Mouse (Mus musculus) ES-CJ7 (cell line): ENCODE measurements around the gene Cacna1b.

Experiments
- DNase-seq: peaks from one replicate; pipeline ENCODE4 v3.0.0; 2011; ENCODE audit warnings: low read depth, low spot score

Gene Cacna1b

GRCm38 (mm10) chr2:24718906-24719305 lies 44.0 kb downstream of the Cacna1b start:
- no peak for DNase-seq

GRCm38 (mm10) chr2:24717963-24718362 lies 45.0 kb downstream of the Cacna1b start:
- no peak for DNase-seq

- DNase-seq: no peak
These were observed 45.5 kb downstream of the Cacna1b start for GRCm38 (mm10) chr2:24717461-24717860.

GRCm38 (mm10) chr2:24705929-24706328 lies 57.0 kb downstream of the Cacna1b start:
- no peak for DNase-seq

GRCm38 (mm10) chr2:24702208-24702957 lies 60.6 kb downstream of the Cacna1b start:
- no peak for DNase-seq

- DNase-seq: no peak
These were observed 65.5 kb downstream of the Cacna1b start for GRCm38 (mm10) chr2:24697281-24697980.

- no peak for DNase-seq
These were observed 70.6 kb downstream of the Cacna1b start for GRCm38 (mm10) chr2:24692371-24692770.

- DNase-seq: no peak
These were observed 72.6 kb downstream of the Cacna1b start for GRCm38 (mm10) chr2:24690356-24690755.

- no peak for DNase-seq
These were observed 77.6 kb downstream of the Cacna1b start for GRCm38 (mm10) chr2:24685347-24685746.

- DNase-seq: no peak
These were observed 78.2 kb downstream of the Cacna1b start for GRCm38 (mm10) chr2:24684796-24685195.

- DNase-seq: no peak
These were observed 79.7 kb downstream of the Cacna1b start for GRCm38 (mm10) chr2:24683266-24683665.

- no peak for DNase-seq
These were observed 82.2 kb downstream of the Cacna1b start for GRCm38 (mm10) chr2:24680731-24681130.

GRCm38 (mm10) chr2:24680176-24680575 lies 82.8 kb downstream of the Cacna1b start:
- DNase-seq: no peak

GRCm38 (mm10) chr2:24679012-24679651 lies 83.8 kb downstream of the Cacna1b start:
- DNase-seq: peak; percentile 68

- DNase-seq: no peak
These were observed 84.4 kb downstream of the Cacna1b start for GRCm38 (mm10) chr2:24678538-24678937.

GRCm38 (mm10) chr2:24678110-24678509 lies 84.8 kb downstream of the Cacna1b start:
- peak; percentile 29 for DNase-seq

- no peak for DNase-seq
These were observed 85.3 kb downstream of the Cacna1b start for GRCm38 (mm10) chr2:24677629-24678028.

- no peak for DNase-seq
These were observed 88.4 kb downstream of the Cacna1b start for GRCm38 (mm10) chr2:24674432-24675006.

GRCm38 (mm10) chr2:24668598-24668997 lies 94.4 kb downstream of the Cacna1b start:
- DNase-seq: no peak

GRCm38 (mm10) chr2:24664678-24665257 lies 98.2 kb downstream of the Cacna1b start:
- DNase-seq: peak; percentile 38

- no peak for DNase-seq
These were observed 103.7 kb downstream of the Cacna1b start for GRCm38 (mm10) chr2:24659150-24659775.
